Mouse (Mus musculus): ENCODE results near the gene Oxct2a.
"Not testable (repeated sequence)": the region's sequence is repeated elsewhere in the genome, so short reads cannot be mapped to it uniquely, and the experiment has no call there.

The Oxct2a gene

GRCm38 (mm10) chr4:123311845-123312244, 11.6 kb downstream of the Oxct2a start:
- DNase-seq (ENCODE audit: low spot score in 2 of 2) = no peak

- DNase-seq (ENCODE audit: low spot score in 2 of 2) = no peak
These were observed 15.1 kb downstream of the Oxct2a start for GRCm38 (mm10) chr4:123308292-123308691.

GRCm38 (mm10) chr4:123306999-123307398, 16.4 kb downstream of the Oxct2a start:
- no peak for DNase-seq (ENCODE audit: low spot score in 2 of 2)

GRCm38 (mm10) chr4:123305789-123306188, 17.6 kb downstream of the Oxct2a start:
- DNase-seq (ENCODE audit: low spot score in 2 of 2) = peak; percentile 40 to 48

- DNase-seq (ENCODE audit: low spot score in 2 of 2) = no peak
These were observed 24.3 kb downstream of the Oxct2a start for GRCm38 (mm10) chr4:123298980-123299670.

GRCm38 (mm10) chr4:123298226-123298625, 25.2 kb downstream of the Oxct2a start:
- DNase-seq (ENCODE audit: low spot score in 2 of 2) = no peak

- DNase-seq (ENCODE audit: low spot score in 2 of 2) = no peak
These were observed 26.1 kb downstream of the Oxct2a start for GRCm38 (mm10) chr4:123297195-123297960.

GRCm38 (mm10) chr4:123296148-123296534, 27.3 kb downstream of the Oxct2a start:
- DNase-seq (ENCODE audit: low spot score in 2 of 2) = no peak

- DNase-seq (ENCODE audit: low spot score in 2 of 2) = no peak
These were observed 27.8 kb downstream of the Oxct2a start for GRCm38 (mm10) chr4:123295516-123296147.

GRCm38 (mm10) chr4:123295026-123295425, 28.4 kb downstream of the Oxct2a start:
- DNase-seq (ENCODE audit: low spot score in 2 of 2) = not testable (repeated sequence)

GRCm38 (mm10) chr4:123293661-123294443, 29.6 kb downstream of the Oxct2a start:
- no peak for DNase-seq (ENCODE audit: low spot score in 2 of 2)

- no peak for DNase-seq (ENCODE audit: low spot score in 2 of 2)
These were observed 30.4 kb downstream of the Oxct2a start for GRCm38 (mm10) chr4:123292989-123293388.

GRCm38 (mm10) chr4:123292390-123292789, 31.0 kb downstream of the Oxct2a start:
- DNase-seq (ENCODE audit: low spot score in 2 of 2) = no peak

- DNase-seq (ENCODE audit: low spot score in 2 of 2) = no peak
These were observed 34.4 kb downstream of the Oxct2a start for GRCm38 (mm10) chr4:123289038-123289437.

GRCm38 (mm10) chr4:123286790-123287189, 36.6 kb downstream of the Oxct2a start:
- no peak for DNase-seq (ENCODE audit: low spot score in 2 of 2)

GRCm38 (mm10) chr4:123284731-123285624, 38.5 kb downstream of the Oxct2a start:
- no peak for DNase-seq (ENCODE audit: low spot score in 2 of 2)

GRCm38 (mm10) chr4:123283675-123284064, 39.8 kb downstream of the Oxct2a start:
- peak in 1 of 2 experiments; percentile 13 for DNase-seq (ENCODE audit: low spot score in 2 of 2)

- peak; percentile 44 to 50 for DNase-seq (ENCODE audit: low spot score in 2 of 2)
These were observed 40.3 kb downstream of the Oxct2a start for GRCm38 (mm10) chr4:123282915-123283674.

GRCm38 (mm10) chr4:123282500-123282899, 40.9 kb downstream of the Oxct2a start:
- peak; percentile 87 to 94 for DNase-seq (ENCODE audit: low spot score in 2 of 2)

GRCm38 (mm10) chr4:123280117-123280516, 43.3 kb downstream of the Oxct2a start:
- DNase-seq (ENCODE audit: low spot score in 2 of 2) = no peak
